Mouse (Mus musculus): ENCODE results near the gene Tbck. TPM values are rescaled to one million over a fixed set of nuclear protein-coding genes. Genes with fewer than 3 reads are reported as not detected.
A peak's percentile ranks its signal among the peaks of the same experiment; 100 is the strongest.

Tbck gene
- polyA plus RNA-seq, 1 experiment from 2014 or later: 12.8 TPM

- CTCF ChIA-PET: interaction anchor here (2.1 to 3.3 kb wide), 2 partner anchors 10 to 15 kb away, joined by 8 to 11 read pairs; no protein-coding TSS in a partner anchor
- ATAC-seq: no peak
- H3K27me3 ChIP-seq: no peaks in the 10 kb centered on the region
- POLR2A ChIA-PET: no interaction called here
- TF ChIP-seq CTCF (IDR thresholded peaks at IDR 0.05): no peak
- no peak for DNase-seq (ENCODE audit: low read depth, low spot score)
- in situ Hi-C loops (cut with MboI; ENCODE audit: low pct_unique_long_range_greater_than_20kb): no loop called here
Measured at GRCm38 (mm10) chr3:132815497-132816326, 131.8 kb downstream of the Tbck start.

- ATAC-seq (no peak), DNase-seq (ENCODE audit: low read depth, low spot score) (no peak)
- CTCF ChIA-PET: interaction anchor here (1.5 to 2.9 kb wide), 2 partner anchors 10 to 15 kb away, joined by 5 to 16 read pairs; no protein-coding TSS in a partner anchor
- TF ChIP-seq CTCF (IDR thresholded peaks at IDR 0.05): no peak
- H3K27me3 ChIP-seq: no peaks in the 10 kb centered on the region
- POLR2A ChIA-PET: interaction anchor here (0.6 kb wide), 1 partner anchor 11 kb away, joined by 3 read pairs; no protein-coding TSS in a partner anchor
- in situ Hi-C loops (cut with MboI; ENCODE audit: low pct_unique_long_range_greater_than_20kb): no loop called here
Measured at GRCm38 (mm10) chr3:132819408-132819807, 135.5 kb downstream of the Tbck start.

GRCm38 (mm10) chr3:132831179-132831873 is 147.4 kb downstream of the Tbck start:
- CTCF ChIA-PET: interaction anchor here (1.0 to 1.4 kb wide), 4 partner anchors 14 to 23 kb away, joined by 3 read pairs; no protein-coding TSS in a partner anchor
- POLR2A ChIA-PET: no interaction called here
- DNase-seq (ENCODE audit: low read depth, low spot score) (no peak), ATAC-seq (no peak)
- in situ Hi-C loops (cut with MboI; ENCODE audit: low pct_unique_long_range_greater_than_20kb): no loop called here
- no peaks in the 10 kb centered on the region for H3K27me3 ChIP-seq
- no peak for TF ChIP-seq CTCF (IDR thresholded peaks at IDR 0.05)

DNA sequence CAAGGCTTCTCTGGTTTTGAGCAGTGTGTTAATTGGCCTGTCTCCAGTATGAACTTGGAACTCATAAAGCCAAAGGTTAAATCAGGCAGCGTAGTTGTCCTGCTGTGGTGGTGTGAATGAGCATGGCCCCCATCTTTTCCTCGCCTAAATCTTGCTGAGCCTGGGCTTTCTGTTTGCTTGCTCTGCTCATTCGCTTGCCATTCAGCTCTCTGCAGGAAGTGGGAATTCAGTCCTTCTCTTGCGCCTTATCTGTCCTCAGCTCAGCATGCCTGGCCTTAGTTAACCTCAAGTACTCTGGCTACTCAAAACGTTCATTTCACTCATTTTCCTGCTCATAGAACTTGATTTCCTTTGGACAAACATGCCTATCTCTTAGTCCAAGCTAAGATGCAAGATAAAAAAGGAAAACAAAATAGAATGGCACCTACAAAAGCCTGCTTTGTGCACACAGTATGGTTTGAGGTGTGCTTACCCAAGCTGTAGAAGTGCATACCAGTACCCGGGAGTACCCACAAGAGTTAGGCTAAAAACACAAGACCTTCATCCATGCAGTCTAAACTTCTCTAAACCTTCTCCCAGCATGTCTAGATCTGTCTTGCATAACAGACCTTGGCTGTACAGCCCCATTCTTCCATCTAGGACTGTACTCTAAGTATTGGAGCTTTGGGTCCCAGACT is 151.3 kb downstream of the Tbck start:
- in situ Hi-C loops (cut with MboI; ENCODE audit: low pct_unique_long_range_greater_than_20kb): no loop called here
- ChIA-PET CTCF (interaction anchor here (0.6 to 2.2 kb wide), 3 partner anchors 15 to 35 kb away, joined by 3 to 5 read pairs (median 5); no protein-coding TSS in a partner anchor), POLR2A (no interaction called here)
- TF ChIP-seq CTCF (IDR thresholded peaks at IDR 0.05): no peak
- ATAC-seq (no peak), DNase-seq (ENCODE audit: low read depth, low spot score) (no peak)
- H3K27me3 ChIP-seq: no peaks in the 10 kb centered on the region

DNA sequence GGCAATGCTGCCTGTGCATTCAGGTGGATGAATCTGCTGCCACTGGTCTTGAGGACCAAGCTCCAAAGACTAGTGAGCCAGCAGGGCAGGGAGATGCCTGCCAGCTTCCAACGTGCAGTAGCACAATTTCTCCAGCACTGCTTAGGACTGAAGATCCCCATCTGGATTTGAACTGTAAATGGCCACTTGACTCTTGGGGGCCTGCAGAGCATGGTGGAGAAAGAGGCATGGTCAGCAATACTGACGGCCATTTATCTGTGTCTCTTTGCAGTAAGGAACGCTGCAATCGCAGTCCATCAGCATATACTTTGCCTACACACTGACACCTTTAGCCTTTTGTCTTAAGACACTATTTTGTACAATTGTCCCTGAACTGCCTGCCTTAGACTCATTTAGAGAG is 153.2 kb downstream of the Tbck start:
- in situ Hi-C loops (cut with MboI; ENCODE audit: low pct_unique_long_range_greater_than_20kb): no loop called here
- no peak for DNase-seq (ENCODE audit: low read depth, low spot score)
- no peaks in the 10 kb centered on the region for H3K27me3 ChIP-seq
- no peak for TF ChIP-seq CTCF (IDR thresholded peaks at IDR 0.05)
- ChIA-PET POLR2A (no interaction called here), CTCF (interaction anchor here (1.0 to 2.2 kb wide), 4 partner anchors 20 to 32 kb away, joined by 3 to 5 read pairs (median 4); no protein-coding TSS in a partner anchor)
- no peak for ATAC-seq

DNA sequence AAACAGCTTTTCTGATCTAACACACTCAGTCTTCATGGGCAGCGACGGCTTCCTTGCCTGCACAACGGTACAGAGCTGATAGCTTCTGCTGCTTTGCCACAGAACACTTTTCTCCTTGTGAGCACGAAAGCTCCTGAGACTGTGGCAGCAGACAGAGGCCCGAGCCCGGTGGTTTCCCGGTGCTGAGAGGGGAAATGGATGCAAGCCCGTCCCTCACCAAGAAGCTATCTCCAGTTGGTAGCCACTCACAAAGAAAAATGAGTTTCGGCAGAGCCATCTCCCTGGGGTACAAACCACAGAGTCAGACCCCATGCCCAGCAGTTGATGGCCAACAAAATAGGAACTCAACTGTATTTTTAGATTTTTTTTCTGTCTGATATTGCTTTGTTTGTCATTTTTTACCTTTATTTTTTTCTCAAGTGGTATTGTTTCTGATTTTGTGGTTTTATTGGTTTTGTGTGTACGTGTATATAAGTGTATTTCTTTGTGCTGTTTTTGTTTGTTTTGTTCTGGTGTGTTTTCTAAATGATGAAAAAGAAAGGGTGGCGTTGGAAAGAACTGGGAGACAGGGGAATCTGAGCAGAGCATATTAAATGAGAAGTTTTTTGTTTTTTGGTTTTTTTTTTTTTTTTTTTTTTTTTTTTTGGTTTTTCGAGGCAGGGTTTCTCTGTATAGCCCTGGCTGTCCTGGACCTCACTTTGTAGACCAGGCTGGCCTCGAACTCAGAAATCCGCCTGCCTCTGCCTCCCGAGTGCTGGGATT is 154.9 kb downstream of the Tbck start:
- in situ Hi-C loops (cut with MboI; ENCODE audit: low pct_unique_long_range_greater_than_20kb): no loop called here
- TF ChIP-seq CTCF (IDR thresholded peaks at IDR 0.05): no peak
- DNase-seq (ENCODE audit: low read depth, low spot score): no peak
- H3K27me3 ChIP-seq: no peaks in the 10 kb centered on the region
- CTCF ChIA-PET: interaction anchor here (1.0 to 1.2 kb wide), 2 partner anchors 33 to 92 kb away, joined by 3 read pairs; no protein-coding TSS in a partner anchor
- no peak for ATAC-seq
- POLR2A ChIA-PET: no interaction called here

DNA sequence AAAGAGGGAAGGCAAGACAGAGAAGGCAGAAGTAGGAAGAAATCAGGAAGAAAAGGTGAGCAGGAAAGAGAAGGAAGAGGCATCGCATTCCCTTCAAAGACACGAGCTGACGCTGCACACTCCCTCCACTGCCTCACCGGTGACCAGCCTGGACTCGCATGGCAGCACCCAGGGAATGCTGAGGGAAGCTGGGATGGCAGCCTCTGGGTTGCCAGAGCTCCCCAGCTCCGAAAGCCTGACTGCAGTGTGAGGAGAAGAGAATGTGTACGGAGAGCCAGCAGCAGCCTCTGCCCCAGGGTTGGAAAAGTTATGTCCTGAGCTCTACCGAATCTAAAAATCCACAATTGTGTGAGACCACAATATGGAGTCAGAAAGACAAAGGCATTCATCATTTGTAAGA is 155.6 kb downstream of the Tbck start:
- POLR2A ChIA-PET: no interaction called here
- DNase-seq (ENCODE audit: low read depth, low spot score) (peak; percentile 41), ATAC-seq (peak; percentile 91)
- CTCF ChIA-PET: interaction anchor here (1.0 to 1.3 kb wide), 3 partner anchors 15 to 92 kb away, joined by 3 read pairs; no protein-coding TSS in a partner anchor
- TF ChIP-seq CTCF (IDR thresholded peaks at IDR 0.05): no peak
- H3K27me3 ChIP-seq: no peaks in the 10 kb centered on the region
- in situ Hi-C loops (cut with MboI; ENCODE audit: low pct_unique_long_range_greater_than_20kb): no loop called here

DNA sequence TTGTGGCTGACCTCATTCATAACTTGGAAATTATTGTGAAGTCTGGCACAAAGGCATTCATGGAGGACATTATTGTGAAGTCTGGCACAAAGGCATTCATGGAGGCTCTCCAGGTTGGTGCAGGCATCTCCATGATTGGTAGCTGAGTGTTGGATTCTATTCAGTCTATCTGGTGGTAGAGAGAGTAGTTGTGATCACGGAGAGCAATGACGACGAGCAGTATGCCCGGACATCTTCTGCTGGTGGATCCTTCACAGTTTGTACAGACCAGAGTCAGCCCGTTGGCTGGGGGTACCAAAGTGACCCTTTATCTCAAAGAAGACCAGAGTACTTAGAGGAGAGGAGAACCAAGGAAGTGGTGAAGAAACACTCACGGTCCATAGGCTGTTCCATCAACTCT is 158.7 kb downstream of the Tbck start:
- POLR2A ChIA-PET: no interaction called here
- DNase-seq (ENCODE audit: low read depth, low spot score): no peak

GRCm38 (mm10) chr3:132849669-132850068 is 165.7 kb downstream of the Tbck start:
- in situ Hi-C loops (cut with MboI; ENCODE audit: low pct_unique_long_range_greater_than_20kb): no loop called here
- POLR2A ChIA-PET: no interaction called here
- no peaks in the 10 kb centered on the region for H3K27me3 ChIP-seq
- DNase-seq (ENCODE audit: low read depth, low spot score) (no peak), ATAC-seq (no peak)
- no peak for TF ChIP-seq CTCF (IDR thresholded peaks at IDR 0.05)
- CTCF ChIA-PET: interaction anchor here (1.3 kb wide), 1 partner anchor 17 kb away, joined by 4 read pairs; no protein-coding TSS in a partner anchor

More for the DNA sequence above, 158.7 kb downstream of the Tbck start:
- CTCF ChIA-PET: interaction anchor here (1.2 to 1.9 kb wide), 4 partner anchors 10 to 96 kb away, joined by 3 to 8 read pairs (median 4); no protein-coding TSS in a partner anchor
- in situ Hi-C loops (cut with MboI; ENCODE audit: low pct_unique_long_range_greater_than_20kb): no loop called here
- TF ChIP-seq CTCF (IDR thresholded peaks at IDR 0.05): no peak
- no peaks in the 10 kb centered on the region for H3K27me3 ChIP-seq
- ATAC-seq: no peak

All from Patski (cell line).